Mouse (Mus musculus) heart, adult 2 months (tissue): ENCODE measurements around the gene Mcts2. TPM values are rescaled to one million over a fixed set of nuclear protein-coding genes. Genes with fewer than 3 reads are reported as not detected.

ENCODE experiments used
- DNase-seq, 2 experiments: peaks; one replicate each; pipeline ENCODE4 v3.0.0; 2021
- H3K27ac ChIP-seq: fragments of 200-600 bp; 2 replicates; pipeline ENCODE4 v1.8.1; 2022
- H3K27me3 ChIP-seq: fragments of 200-500 bp; 2 replicates; pipeline ENCODE4 v1.6.1; 2012; ENCODE audit warnings: mild to moderate bottlenecking, low read length, inconsistent platforms, mixed read lengths; ENCODE audit not compliant: control insufficient read depth, insufficient read depth
- H3K36me3 ChIP-seq: fragments of 200-500 bp; 2 replicates; pipeline ENCODE4 v1.6.1; 2012; ENCODE audit warnings: low read length, inconsistent platforms; ENCODE audit not compliant: control insufficient read depth, insufficient read depth
- H3K4me1 ChIP-seq: fragments of 200-500 bp; 2 replicates; pipeline ENCODE4 v1.6.1; 2011; ENCODE audit warnings: low read length; ENCODE audit not compliant: control insufficient read depth, insufficient read depth
- H3K4me3 ChIP-seq: fragments of 200-600 bp; 2 replicates; pipeline ENCODE4 v1.8.1; 2022
- H3K79me2 ChIP-seq: fragments of 200-500 bp; replicated peaks from 2 replicates; pipeline ENCODE4 v1.6.1; 2012; ENCODE audit warnings: mild to moderate bottlenecking, inconsistent platforms, low read length, moderate library complexity, mixed read lengths; ENCODE audit not compliant: control insufficient read depth, insufficient read depth
- H3K9ac ChIP-seq: fragments of 200-500 bp; 2 replicates; pipeline ENCODE4 v1.6.1; 2012; ENCODE audit warnings: low read depth, mild to moderate bottlenecking, control low read depth, inconsistent platforms, low read length, mixed read lengths
- CTCF ChIP-seq: fragments of 200-600 bp; IDR thresholded peaks from 2 replicates; pipeline ENCODE4 v1.8.1; 2022; ENCODE audit warnings: antibody characterized with exemption, mild to moderate bottlenecking, moderate library complexity
- EP300 ChIP-seq: fragments of 200-500 bp; IDR thresholded peaks from 2 replicates; pipeline ENCODE4 v1.6.1; 2011; ENCODE audit warnings: low read depth, low read length, control low read depth; ENCODE audit not compliant: insufficient read depth
- POLR2A ChIP-seq: fragments of 200-500 bp; IDR thresholded peaks from 2 replicates; pipeline ENCODE4 v1.6.1; 2011; ENCODE audit warnings: mild to moderate bottlenecking, low read depth, low read length, control low read depth; ENCODE audit not compliant: insufficient read depth
- WGBS: fragments of 180-500 bp; shearing (Covaris S2); methylation state at CpG from one replicate; pipeline ENCODE4 v1.1.7; 2018; 5-methylcytosine and 5-hydroxymethylcytosine counted together
- intact Hi-C: fragments of 180-260 bp; cut with DNase I; formaldehyde crosslinking; loops from one replicate; pipeline ENCODE4 v1.15.1; 2025
- polyA plus RNA-seq: library from polyadenylated mRNA; depleted of rRNA; stranded (reverse); fragments of >200 nt; gene quantifications from 2 replicates; pipeline ENCODE4 v1.2.3, GENCODE M21; 2012
- total RNA-seq, 2 experiments: library from RNA; stranded (reverse); gene quantifications; 2 replicates each; pipeline ENCODE4 v1.2.3; 2021

The Mcts2 gene
- total and polyA plus RNA-seq, 3 experiments, result 8.6 to 18.2 (median 14.8) TPM

- H3K9ac ChIP-seq, result no peak overlapping the region
- no peaks in the 10 kb centered on the region for H3K36me3 ChIP-seq
- WGBS, result 35% methylated on average over 9 of the region's 9 CpGs
- no peaks in the 10 kb centered on the region for H3K27me3 ChIP-seq
- TF ChIP-seq POLR2A (no peak), CTCF (no peak), EP300 (no peak)
- H3K4me3 ChIP-seq, result peak overlapping the region; percentile 80; the same call in 1 of the 2 replicates
- peak overlapping the region; percentile 90; the same call in 1 of the 2 replicates for H3K27ac ChIP-seq
- peaks cover 16% of the 10 kb centered on the region for H3K4me1 ChIP-seq
- peak in 1 of 2 experiments; percentile 44 for DNase-seq
- intact Hi-C loops, result loop anchor here (5.0 kb wide), 1 partner anchor 176 kb away; the partner anchor contains the start of gene Tpx2
- peaks cover 2% of the 10 kb centered on the region for H3K79me2 ChIP-seq
Observed at GRCm38 (mm10) chr2:152670983-152671641, 15.7 kb upstream of the Mcts2 start.

GRCm38 (mm10) chr2:152671642-152671999 lies 15.2 kb upstream of the Mcts2 start:
- intact Hi-C loops, result loop anchor here (5.0 kb wide), 1 partner anchor 176 kb away; the partner anchor contains the start of gene Tpx2
- Histone ChIP-seq H3K36me3 (no peaks in the 10 kb centered on the region), H3K27ac (no peak overlapping the region), H3K79me2 (peaks cover 2% of the 10 kb centered on the region), H3K4me1 (peaks cover 16% of the 10 kb centered on the region), H3K4me3 (no peak overlapping the region), H3K9ac (no peak overlapping the region), H3K27me3 (no peaks in the 10 kb centered on the region)
- no peak for TF ChIP-seq EP300
- TF ChIP-seq CTCF, result peak; percentile 53
- no peak for TF ChIP-seq POLR2A
- no peak for DNase-seq
- 18% methylated on average over 5 of the region's 5 CpGs for WGBS

DNA sequence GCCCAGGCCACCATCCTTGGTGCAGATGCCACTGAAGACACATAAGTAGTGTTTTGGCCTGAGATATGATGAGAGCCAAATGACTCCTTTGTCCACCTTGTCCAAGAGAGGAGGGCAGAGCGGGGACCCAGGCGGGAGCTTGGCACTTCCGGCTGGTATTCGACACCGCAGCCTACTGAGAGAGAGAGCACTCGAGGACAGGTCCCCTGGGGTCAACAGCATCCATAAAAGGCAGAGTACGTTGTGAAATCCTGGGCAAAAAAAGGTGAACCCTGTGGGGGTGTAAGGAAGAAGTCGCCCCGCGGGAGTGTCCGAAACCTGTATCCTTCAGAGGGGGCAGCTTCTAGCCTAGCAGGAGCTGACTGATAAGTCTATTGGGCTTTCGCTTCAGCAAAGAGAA lies 14.7 kb upstream of the Mcts2 start:
- no peak for DNase-seq
- Histone ChIP-seq H3K27ac (no peak overlapping the region), H3K4me3 (no peak overlapping the region), H3K4me1 (peaks cover 16% of the 10 kb centered on the region), H3K9ac (no peak overlapping the region), H3K27me3 (no peaks in the 10 kb centered on the region), H3K36me3 (no peaks in the 10 kb centered on the region), H3K79me2 (peaks cover 2% of the 10 kb centered on the region)
- no peak for TF ChIP-seq POLR2A
- no peak for TF ChIP-seq EP300
- TF ChIP-seq CTCF, result no peak
- intact Hi-C loops, result loop anchor here (5.0 kb wide), 1 partner anchor 175 kb away; the partner anchor contains the start of gene Tpx2
- 58% methylated on average over 12 of the region's 12 CpGs for WGBS

GRCm38 (mm10) chr2:152674148-152674547 lies 12.7 kb upstream of the Mcts2 start:
- Histone ChIP-seq H3K36me3 (no peaks in the 10 kb centered on the region), H3K4me1 (peaks cover 15% of the 10 kb centered on the region), H3K27me3 (no peaks in the 10 kb centered on the region), H3K9ac (no peak overlapping the region), H3K4me3 (no peak overlapping the region), H3K79me2 (peaks cover 2% of the 10 kb centered on the region), H3K27ac (peak overlapping the region; percentile 10; the same call in 1 of the 2 replicates)
- 50% methylated on average over 11 of the region's 11 CpGs for WGBS
- intact Hi-C loops, result loop anchor here (5.0 kb wide), 1 partner anchor 173 kb away; the partner anchor contains the start of gene Tpx2
- TF ChIP-seq CTCF (no peak), EP300 (no peak), POLR2A (no peak)
- DNase-seq, result no peak

DNA sequence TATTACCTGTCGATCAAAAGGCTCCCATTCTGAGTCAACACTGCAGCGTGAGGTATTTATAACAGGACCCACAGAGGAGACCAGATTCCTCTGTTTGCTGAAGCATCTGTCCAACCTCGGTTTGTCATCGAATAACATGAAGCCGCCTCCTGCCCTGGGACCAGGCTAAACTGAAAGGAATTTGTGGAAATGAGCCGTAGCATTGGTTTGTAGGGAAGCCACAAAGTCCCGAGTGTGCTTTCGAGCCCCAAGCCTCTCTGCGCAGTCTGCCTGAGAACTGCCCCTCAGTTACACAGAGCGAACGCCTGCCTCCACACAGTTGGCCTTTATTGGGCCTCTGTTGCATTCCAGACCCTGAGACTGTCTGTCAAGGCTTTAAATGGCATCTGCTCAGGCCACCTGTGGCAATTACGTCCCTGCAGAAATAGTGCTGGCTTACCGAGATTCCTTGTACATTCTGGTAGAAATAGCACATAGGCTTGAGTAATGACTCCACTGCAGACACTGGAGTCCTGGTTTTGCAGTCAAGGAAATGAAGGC lies 11.5 kb upstream of the Mcts2 start:
- Histone ChIP-seq H3K4me1 (peaks cover 13% of the 10 kb centered on the region), H3K27ac (no peak overlapping the region), H3K4me3 (no peak overlapping the region), H3K36me3 (no peaks in the 10 kb centered on the region), H3K9ac (no peak overlapping the region), H3K27me3 (no peaks in the 10 kb centered on the region), H3K79me2 (peaks cover 2% of the 10 kb centered on the region; the same call in 1 of the 2 replicates)
- 76% methylated on average over 13 of the region's 13 CpGs for WGBS
- no peak for DNase-seq
- intact Hi-C loops, result no loop called here
- no peak for TF ChIP-seq CTCF
- no peak for TF ChIP-seq EP300
- TF ChIP-seq POLR2A, result no peak

DNA sequence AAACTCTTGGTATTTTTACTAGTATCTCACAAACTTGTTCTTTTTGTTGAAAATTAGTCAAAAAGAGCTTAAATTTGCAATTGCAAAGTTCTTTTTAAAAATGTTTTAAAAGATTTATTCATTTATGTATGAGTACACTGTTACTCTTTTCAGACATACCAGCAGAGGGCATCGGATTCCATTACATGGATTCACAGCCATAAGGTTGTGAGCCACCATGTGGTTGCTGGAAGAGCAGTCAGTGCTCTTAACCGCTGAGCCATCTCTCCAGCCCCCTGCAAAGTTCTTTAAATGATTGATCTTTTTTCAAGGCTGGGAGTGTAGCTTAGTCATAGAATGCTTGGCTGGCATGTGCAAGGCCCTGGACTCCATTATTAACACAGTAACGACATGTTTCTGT lies 8.5 kb upstream of the Mcts2 start:
- Histone ChIP-seq H3K4me1 (peaks cover 2% of the 10 kb centered on the region), H3K4me3 (no peak overlapping the region), H3K27ac (no peak overlapping the region), H3K27me3 (no peaks in the 10 kb centered on the region), H3K9ac (no peak overlapping the region), H3K36me3 (no peaks in the 10 kb centered on the region), H3K79me2 (peaks cover 2% of the 10 kb centered on the region; the same call in 1 of the 2 replicates)
- WGBS, result 42% methylated on average over 3 of the region's 3 CpGs
- intact Hi-C loops, result no loop called here
- TF ChIP-seq POLR2A, result no peak
- TF ChIP-seq EP300, result no peak
- TF ChIP-seq CTCF, result peak; percentile 80
- DNase-seq, result no peak
